Mouse (Mus musculus) embryonic stem cell, embryonic (primary cell): ENCODE results near the gene Fam183b.

Experiments
- CTCF ChIA-PET, 4 experiments: fragments of 300-600 bp in 2 of 4; fragments of 350-600 bp in 2 of 4; sonication (Branson Sonifier 250); formaldehyde crosslinking; loops; one replicate each; lab custom pipeline; 2022; ENCODE audit warnings: inconsistent platforms in 2 of 4; lab: Charles Lee
- POLR2A ChIA-PET, 4 experiments: fragments of 300-600 bp in 2 of 4; fragments of 350-600 bp in 2 of 4; sonication (Branson Sonifier 250); formaldehyde crosslinking; loops; one replicate each; lab custom pipeline; 2022; ENCODE audit warnings: antibody characterized with exemption in 4 of 4, inconsistent platforms in 1 of 4; lab: Charles Lee

Fam183b gene

GRCm38 (mm10) chr11:58789532-58789931 lies 12.2 kb downstream of the Fam183b start:
- POLR2A ChIA-PET, result no interaction called here
- CTCF ChIA-PET, result no interaction called here

DNA sequence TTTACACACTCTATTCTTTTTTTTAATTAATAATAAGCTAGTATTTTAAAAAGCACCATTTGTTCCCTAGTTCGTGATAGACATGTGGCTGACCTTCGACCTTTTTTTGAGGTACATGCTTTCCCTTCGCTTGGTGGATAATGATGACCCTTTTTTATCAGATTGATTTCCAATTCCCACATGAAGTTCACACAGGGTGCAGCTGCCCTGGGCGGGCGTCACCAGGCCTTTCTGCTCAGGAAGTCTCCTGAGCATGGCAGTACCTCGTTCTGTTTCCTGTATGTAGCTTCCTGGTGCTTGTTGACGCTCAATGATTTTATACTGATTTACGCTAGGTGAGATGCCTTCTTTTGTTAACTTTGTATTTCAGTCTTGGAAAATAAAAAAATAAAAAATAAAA lies 13.4 kb downstream of the Fam183b start:
- CTCF ChIA-PET, result interaction anchor here in 1 of 4 experiments (0.6 to 1.2 kb wide), 2 partner anchors 24 to 122 kb away, joined by 4 to 6 read pairs; no protein-coding TSS in a partner anchor
- POLR2A ChIA-PET, result interaction anchor here in 1 of 4 experiments (3.0 kb wide), 1 partner anchor 13 kb away, joined by 12 read pairs; the partner anchor contains the start of gene Fam183b

DNA sequence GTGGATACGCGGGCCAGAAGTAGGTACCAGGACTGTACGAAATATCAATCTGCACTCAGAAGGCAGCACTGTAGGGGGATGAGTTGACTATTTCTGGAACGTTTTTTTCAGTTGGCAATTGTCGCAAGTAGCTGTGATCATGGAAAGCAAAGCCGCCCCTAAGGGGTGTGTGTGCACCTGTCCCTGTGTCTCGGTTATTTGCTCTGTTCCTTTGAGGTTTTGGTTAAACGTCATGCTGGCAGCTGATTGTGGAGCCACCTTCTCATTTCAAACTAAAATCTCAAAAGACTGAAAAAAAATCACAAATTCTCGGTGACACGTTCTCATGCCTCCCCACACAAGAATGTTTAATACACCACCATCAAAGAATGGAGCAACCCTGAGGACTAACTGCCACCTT lies 14.1 kb downstream of the Fam183b start:
- CTCF ChIA-PET, result interaction anchor here in 1 of 4 experiments (1.2 kb wide), 1 partner anchor 24 kb away, joined by 6 read pairs; no protein-coding TSS in a partner anchor
- POLR2A ChIA-PET, result interaction anchor here in 1 of 4 experiments (3.0 kb wide), 1 partner anchor 14 kb away, joined by 12 read pairs; the partner anchor contains the start of gene Fam183b

GRCm38 (mm10) chr11:58784182-58784581 lies 17.6 kb downstream of the Fam183b start:
- ChIA-PET CTCF (no interaction called here), POLR2A (interaction anchor here in 1 of 4 experiments (0.6 kb wide), 1 partner anchor 33 kb away, joined by 3 read pairs; no protein-coding TSS in a partner anchor)

GRCm38 (mm10) chr11:58782480-58783089 lies 19.2 kb downstream of the Fam183b start, which contains the start of gene Olfr314:
Olfr314 (plus strand) TSS chr11:58782952.
- ChIA-PET POLR2A (no interaction called here), CTCF (no interaction called here)

- ChIA-PET POLR2A (no interaction called here), CTCF (no interaction called here)
These were observed 28.9 kb downstream of the Fam183b start, which contains the start of gene Olfr315 for GRCm38 (mm10) chr11:58772888-58773287. Olfr315 (plus strand) TSS chr11:58773188.

- POLR2A ChIA-PET, result no interaction called here
These were observed 49.3 kb downstream of the Fam183b start, which contains the start of gene Olfr316 for GRCm38 (mm10) chr11:58752434-58752833. Olfr316 (plus strand) TSS chr11:58752734.

GRCm38 (mm10) chr11:58751096-58751495 lies 50.7 kb downstream of the Fam183b start:
- ChIA-PET CTCF (interaction anchor here in 1 of 4 experiments (0.6 kb wide), 1 partner anchor 348 kb away, joined by 4 read pairs; no protein-coding TSS in a partner anchor), POLR2A (interaction anchor here in 2 of 4 experiments (0.6 to 1.0 kb wide), 3 partner anchors 33 to 449 kb away, joined by 3 read pairs; no protein-coding TSS in a partner anchor)

More at GRCm38 (mm10) chr11:58752434-58752833, 49.3 kb downstream of the Fam183b start, which contains the start of gene Olfr316:
- CTCF ChIA-PET, result no interaction called here
